Mouse (Mus musculus) gonadal fat pad, adult 2 months (tissue): ENCODE data around the gene Myo1d. TPM values are rescaled to one million over a fixed set of nuclear protein-coding genes. Genes with fewer than 3 reads are reported as not detected.

ENCODE experiments used
- DNase-seq: peaks from one replicate; pipeline ENCODE4 v3.0.0-alpha.2; 2012; ENCODE audit warnings: low read depth
- polyA plus RNA-seq: library from polyadenylated mRNA; depleted of rRNA; stranded (reverse); fragments of >200 nt; gene quantifications from 2 replicates; pipeline ENCODE4 v1.2.3, GENCODE M21; 2012; rRNA removed

Gene Myo1d
- 19.7 and 23.7 TPM in 2 replicates for polyA plus RNA-seq

GRCm38 (mm10) chr11:80779527-80780344 is at the start of gene Myo1d:
Myo1d (minus strand) TSS chr11:80780025.
- DNase-seq: no peak

GRCm38 (mm10) chr11:80821794-80822193 is 42.0 kb upstream of the Myo1d start:
- DNase-seq: no peak

- DNase-seq: no peak
Measured at GRCm38 (mm10) chr11:80821296-80821695, 41.5 kb upstream of the Myo1d start.

GRCm38 (mm10) chr11:80820085-80820484 is 40.3 kb upstream of the Myo1d start:
- DNase-seq: no peak

GRCm38 (mm10) chr11:80818060-80818697 is 38.4 kb upstream of the Myo1d start:
- DNase-seq: no peak

GRCm38 (mm10) chr11:80815354-80815753 is 35.5 kb upstream of the Myo1d start:
- no peak for DNase-seq

- no peak for DNase-seq
Measured at GRCm38 (mm10) chr11:80811156-80811555, 31.3 kb upstream of the Myo1d start.

GRCm38 (mm10) chr11:80809993-80810821 is 30.4 kb upstream of the Myo1d start, which contains the start of gene Tmem98:
Tmem98 (plus strand) TSS chr11:80810175.
- DNase-seq: no peak

GRCm38 (mm10) chr11:80809666-80809992 is 29.8 kb upstream of the Myo1d start:
- DNase-seq: no peak

- no peak for DNase-seq
Measured at GRCm38 (mm10) chr11:80808551-80809070, 28.8 kb upstream of the Myo1d start.

GRCm38 (mm10) chr11:80802706-80803105 is 22.9 kb upstream of the Myo1d start:
- no peak for DNase-seq

GRCm38 (mm10) chr11:80799979-80800378 is 20.2 kb upstream of the Myo1d start:
- no peak for DNase-seq

- DNase-seq: no peak
Measured at GRCm38 (mm10) chr11:80795431-80795830, 15.6 kb upstream of the Myo1d start.

- no peak for DNase-seq
Measured at GRCm38 (mm10) chr11:80794290-80794689, 14.5 kb upstream of the Myo1d start.

- DNase-seq: no peak
Measured at GRCm38 (mm10) chr11:80793386-80793785, 13.6 kb upstream of the Myo1d start.

GRCm38 (mm10) chr11:80791677-80792432 is 12.0 kb upstream of the Myo1d start:
- peak; percentile 59 for DNase-seq

GRCm38 (mm10) chr11:80790413-80790812 is 10.6 kb upstream of the Myo1d start:
- no peak for DNase-seq

- no peak for DNase-seq
Measured at GRCm38 (mm10) chr11:80789647-80790240, 9.9 kb upstream of the Myo1d start.

- DNase-seq: no peak
Measured at GRCm38 (mm10) chr11:80785672-80786071, 5.8 kb upstream of the Myo1d start.

GRCm38 (mm10) chr11:80784294-80784743 is 4.5 kb upstream of the Myo1d start:
- DNase-seq: no peak

GRCm38 (mm10) chr11:80783460-80783859 is 3.6 kb upstream of the Myo1d start:
- no peak for DNase-seq
